Mouse (Mus musculus) spleen, embryonic (tissue): Measurements from ENCODE around the gene Setd2.

ENCODE experiments used
- CTCF ChIA-PET: fragments of 350-600 bp; sonication (Branson Sonifier 250); formaldehyde crosslinking; loops from one replicate; lab custom pipeline; 2022; lab: Charles Lee

Gene Setd2

GRCm38 (mm10) chr9:110532538-110533291 lies at the start of gene Setd2:
Gene Setd2, plus strand, starts transcription at chr9:110532597.
- CTCF ChIA-PET, result interaction anchor here (0.5 to 1.2 kb wide), 4 partner anchors 56 to 129 kb away, joined by 3 to 5 read pairs (median 3); partner anchors contain the start of genes Kif9 and Klhl18

GRCm38 (mm10) chr9:110488841-110489240 lies 43.6 kb upstream of the Setd2 start:
- CTCF ChIA-PET, result no interaction called here

- CTCF ChIA-PET, result no interaction called here
Measured at GRCm38 (mm10) chr9:110490913-110491312, 41.5 kb upstream of the Setd2 start.

- CTCF ChIA-PET, result no interaction called here
Measured at GRCm38 (mm10) chr9:110525737-110526136, 6.7 kb upstream of the Setd2 start.

GRCm38 (mm10) chr9:110529002-110529737 lies 3.2 kb upstream of the Setd2 start:
- CTCF ChIA-PET, result interaction anchor here (0.6 kb wide), 1 partner anchor 9 kb away, joined by 4 read pairs; no protein-coding TSS in a partner anchor

- CTCF ChIA-PET, result no interaction called here
Measured at GRCm38 (mm10) chr9:110530650-110531049, 1.7 kb upstream of the Setd2 start.

GRCm38 (mm10) chr9:110531151-110531791 lies 1.1 kb upstream of the Setd2 start:
- CTCF ChIA-PET, result interaction anchor here (0.6 to 0.7 kb wide), 3 partner anchors 53 to 201 kb away, joined by 3 to 8 read pairs (median 5); no protein-coding TSS in a partner anchor

- CTCF ChIA-PET, result interaction anchor here (0.7 to 1.2 kb wide), 3 partner anchors 55 to 200 kb away, joined by 3 to 5 read pairs (median 3); partner anchors contain the start of genes Kif9 and Klhl18
Measured at GRCm38 (mm10) chr9:110531914-110532489, 395 bp upstream of the Setd2 start.

- CTCF ChIA-PET, result interaction anchor here (0.5 kb wide), 1 partner anchor 94 kb away, joined by 3 read pairs; no protein-coding TSS in a partner anchor
Measured at GRCm38 (mm10) chr9:110533645-110534044, 1.2 kb downstream of the Setd2 start.

GRCm38 (mm10) chr9:110535114-110535513 lies 2.7 kb downstream of the Setd2 start:
- CTCF ChIA-PET, result interaction anchor here (1.0 kb wide), 1 partner anchor 9 kb away, joined by 3 read pairs; no protein-coding TSS in a partner anchor

- CTCF ChIA-PET, result no interaction called here
Measured at GRCm38 (mm10) chr9:110536636-110537035, 4.2 kb downstream of the Setd2 start.

- CTCF ChIA-PET, result interaction anchor here (0.6 kb wide), 1 partner anchor 9 kb away, joined by 4 read pairs; no protein-coding TSS in a partner anchor
Measured at GRCm38 (mm10) chr9:110538511-110538910, 6.1 kb downstream of the Setd2 start.

- CTCF ChIA-PET, result interaction anchor here (0.8 kb wide), 1 partner anchor 161 kb away, joined by 3 read pairs; no protein-coding TSS in a partner anchor
Measured at GRCm38 (mm10) chr9:110541988-110542387, 9.6 kb downstream of the Setd2 start.

GRCm38 (mm10) chr9:110548261-110548660 lies 15.9 kb downstream of the Setd2 start:
- CTCF ChIA-PET, result no interaction called here

GRCm38 (mm10) chr9:110568309-110568708 lies 35.9 kb downstream of the Setd2 start:
- CTCF ChIA-PET, result no interaction called here

- CTCF ChIA-PET, result no interaction called here
Measured at GRCm38 (mm10) chr9:110582161-110582560, 49.8 kb downstream of the Setd2 start.

- CTCF ChIA-PET, result no interaction called here
Measured at GRCm38 (mm10) chr9:110583521-110583920, 51.1 kb downstream of the Setd2 start.

GRCm38 (mm10) chr9:110611471-110611870 lies 79.1 kb downstream of the Setd2 start:
- CTCF ChIA-PET, result interaction anchor here (0.6 kb wide), 1 partner anchor 297 kb away, joined by 3 read pairs; no protein-coding TSS in a partner anchor

GRCm38 (mm10) chr9:110617081-110617480 lies 84.7 kb downstream of the Setd2 start:
- CTCF ChIA-PET, result no interaction called here

GRCm38 (mm10) chr9:110620180-110620579 lies 87.8 kb downstream of the Setd2 start:
- CTCF ChIA-PET, result no interaction called here

GRCm38 (mm10) chr9:110620685-110621084 lies 88.3 kb downstream of the Setd2 start:
- CTCF ChIA-PET, result no interaction called here
